Mouse (Mus musculus) midbrain, embryonic 11.5 days (tissue): ENCODE results near the gene Zmym5. TPM values are rescaled to one million over a fixed set of nuclear protein-coding genes. Genes with fewer than 3 reads are reported as not detected.
"Not testable (repeated sequence)": the region's sequence is repeated elsewhere in the genome, so short reads cannot be mapped to it uniquely, and the experiment has no call there.

Experiments
- ATAC-seq: fragments of 200-750 bp; cut with Nextera tagmentation; 2 replicates; pipeline ENCODE4 v1.8.0; 2017; ENCODE audit warnings: moderate TSS enrichment, moderate library complexity; ENCODE audit not compliant: low FRiP score
- DNase-seq: peaks from one replicate; pipeline ENCODE4 v3.0.0; 2015; ENCODE audit warnings: low spot score; ENCODE audit errors: missing footprints
- H3K27ac ChIP-seq: fragments of 300-500 bp; sonication (generic); 2 replicates; pipeline ENCODE4 v1.5.1; 2014; ENCODE audit warnings: low read depth, low read length
- H3K27me3 ChIP-seq: fragments of 300-500 bp; sonication (generic); 2 replicates; pipeline ENCODE4 v1.6.1; 2014; ENCODE audit warnings: mild to moderate bottlenecking, low read length, moderate library complexity, mixed read lengths; ENCODE audit not compliant: control insufficient read depth, insufficient read depth
- H3K36me3 ChIP-seq: fragments of 300-500 bp; sonication (generic); 2 replicates; pipeline ENCODE4 v1.6.1; 2014; ENCODE audit warnings: mild to moderate bottlenecking, low read length, moderate library complexity, mixed read lengths; ENCODE audit not compliant: control insufficient read depth, insufficient read depth
- H3K4me1 ChIP-seq: fragments of 300-500 bp; sonication (generic); 2 replicates; pipeline ENCODE4 v1.6.1; 2014; ENCODE audit warnings: low read length; ENCODE audit not compliant: control insufficient read depth, insufficient read depth
- H3K4me2 ChIP-seq: fragments of 300-500 bp; sonication (generic); 2 replicates; pipeline ENCODE4 v1.6.1; 2014; ENCODE audit warnings: mild to moderate bottlenecking, moderate library complexity
- H3K4me3 ChIP-seq: fragments of 300-500 bp; sonication (generic); 2 replicates; pipeline ENCODE4 v1.5.1; 2014; ENCODE audit warnings: low read depth, low read length
- H3K9ac ChIP-seq: fragments of 300-500 bp; sonication (generic); 2 replicates; pipeline ENCODE4 v1.6.1; 2014; ENCODE audit warnings: low read length
- H3K9me3 ChIP-seq: fragments of 300-500 bp; sonication (generic); 2 replicates; pipeline ENCODE4 v1.6.1; 2016; ENCODE audit warnings: low read length; ENCODE audit not compliant: control insufficient read depth
- WGBS: fragments of 180-500 bp; shearing (Covaris S2); extraction: QIAGEN DNeasy Blood & Tissue Kit; methylation state at CpG from one replicate; pipeline ENCODE4 v1.1.7; 2014; 5-methylcytosine and 5-hydroxymethylcytosine counted together
- polyA plus RNA-seq: library from polyadenylated mRNA; unstranded; fragments of >200 nt; fragmentation: Nextera tagmentation; extraction: Ambion mirVana; gene quantifications from 2 replicates; pipeline ENCODE4 v1.2.1, GENCODE M21; 2014

The Zmym5 gene
- 23.5 and 27.7 TPM in 2 replicates for polyA plus RNA-seq

GRCm38 (mm10) chr14:56811701-56812339 is at the start of gene Zmym5:
Zmym5 (minus strand) TSS chr14:56811716.
- H3K4me1 ChIP-seq, H3K36me3 ChIP-seq, H3K9me3 ChIP-seq, H3K27me3 ChIP-seq: not testable (repeated sequence)
- peak; percentile 98 for ATAC-seq
- WGBS: 2% methylated on average over 34 of the region's 72 CpGs
- Histone ChIP-seq H3K4me3 (peak within 1 kb of the TSS; percentile 78), H3K4me2 (peak within 1 kb of the TSS; percentile 73), H3K9ac (peak within 1 kb of the TSS; percentile 81), H3K27ac (peak within 1 kb of the TSS; percentile 87)
- peak; percentile 98 for DNase-seq

GRCm38 (mm10) chr14:56849681-56850080 is 38.2 kb upstream of the Zmym5 start:
- H3K27ac ChIP-seq: no peak overlapping the region
- DNase-seq (no peak), ATAC-seq (no peak)
- H3K36me3 ChIP-seq: no peaks in the 10 kb centered on the region
- H3K4me1 ChIP-seq: no peaks in the 10 kb centered on the region
- H3K9ac ChIP-seq: no peak overlapping the region
- H3K4me3 ChIP-seq: no peak overlapping the region
- no peaks in the 10 kb centered on the region; the same call in 1 of the 2 replicates for H3K9me3 ChIP-seq
- H3K4me2 ChIP-seq: no peak overlapping the region
- no peaks in the 10 kb centered on the region for H3K27me3 ChIP-seq
- WGBS: 60% methylated on average over 2 of the region's 2 CpGs

DNA sequence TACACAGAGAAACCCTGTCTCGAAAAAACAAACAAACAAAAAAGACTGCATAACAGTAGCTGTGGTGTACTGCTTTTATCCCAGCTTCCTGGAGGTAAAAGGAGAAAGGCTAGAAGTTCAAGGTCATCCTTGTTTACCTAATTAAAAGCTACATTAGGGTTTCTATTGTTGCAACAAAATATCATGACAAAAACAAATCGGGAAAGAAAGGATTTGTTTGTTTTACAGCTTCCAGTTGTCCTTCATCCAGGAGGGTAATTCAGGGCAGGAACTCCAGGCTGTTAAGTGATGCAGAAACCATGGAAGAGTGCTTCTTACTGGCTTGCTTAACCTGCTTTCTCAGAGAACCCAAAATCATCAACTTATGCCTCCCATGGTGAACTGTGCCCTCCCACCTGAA is 36.8 kb upstream of the Zmym5 start:
- Histone ChIP-seq H3K4me1 (no peaks in the 10 kb centered on the region), H3K9ac (no peak overlapping the region), H3K4me2 (no peak overlapping the region), H3K4me3 (no peak overlapping the region), H3K9me3 (no peaks in the 10 kb centered on the region; the same call in 1 of the 2 replicates), H3K27me3 (no peaks in the 10 kb centered on the region), H3K27ac (no peak overlapping the region), H3K36me3 (no peaks in the 10 kb centered on the region)
- DNase-seq (no peak), ATAC-seq (no peak)
- WGBS: 77% methylated on average over 2 of the region's 2 CpGs

GRCm38 (mm10) chr14:56844507-56844906 is 33.0 kb upstream of the Zmym5 start:
- ATAC-seq: peak; percentile 52; the same call in 1 of the 2 replicates
- Histone ChIP-seq H3K4me2 (no peak overlapping the region), H3K9me3 (no peaks in the 10 kb centered on the region), H3K4me3 (no peak overlapping the region), H3K36me3 (no peaks in the 10 kb centered on the region), H3K4me1 (no peaks in the 10 kb centered on the region), H3K9ac (no peak overlapping the region), H3K27ac (no peak overlapping the region), H3K27me3 (no peaks in the 10 kb centered on the region)
- peak; percentile 86 for DNase-seq
- WGBS: 9% methylated on average over 2 of the region's 2 CpGs

DNA sequence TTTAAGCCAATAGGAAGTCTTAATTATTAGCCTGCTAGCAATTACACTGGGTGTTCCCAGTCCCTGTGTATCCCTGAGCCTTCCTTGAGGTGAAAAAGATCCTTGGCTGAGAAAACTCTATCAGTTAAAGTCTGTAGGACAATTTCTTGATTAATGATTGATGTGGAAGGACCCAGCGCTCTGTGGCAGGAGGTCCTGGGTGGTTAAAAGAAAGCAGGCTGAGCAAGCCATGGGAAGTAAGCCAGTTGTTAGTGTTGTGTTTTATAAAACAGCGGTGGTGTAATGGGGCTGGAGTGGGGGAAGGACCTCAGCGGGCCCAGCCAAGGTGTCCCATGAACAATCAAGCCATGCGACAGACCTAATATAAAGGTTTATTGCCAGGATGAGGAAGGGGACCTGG is 32.5 kb upstream of the Zmym5 start:
- Histone ChIP-seq H3K27ac (no peak overlapping the region), H3K27me3 (no peaks in the 10 kb centered on the region), H3K4me2 (no peak overlapping the region), H3K9ac (no peak overlapping the region), H3K4me3 (no peak overlapping the region), H3K4me1 (no peaks in the 10 kb centered on the region), H3K9me3 (no peaks in the 10 kb centered on the region), H3K36me3 (no peaks in the 10 kb centered on the region)
- ATAC-seq: no peak
- WGBS: 75% methylated on average over 4 of the region's 4 CpGs
- DNase-seq: no peak

DNA sequence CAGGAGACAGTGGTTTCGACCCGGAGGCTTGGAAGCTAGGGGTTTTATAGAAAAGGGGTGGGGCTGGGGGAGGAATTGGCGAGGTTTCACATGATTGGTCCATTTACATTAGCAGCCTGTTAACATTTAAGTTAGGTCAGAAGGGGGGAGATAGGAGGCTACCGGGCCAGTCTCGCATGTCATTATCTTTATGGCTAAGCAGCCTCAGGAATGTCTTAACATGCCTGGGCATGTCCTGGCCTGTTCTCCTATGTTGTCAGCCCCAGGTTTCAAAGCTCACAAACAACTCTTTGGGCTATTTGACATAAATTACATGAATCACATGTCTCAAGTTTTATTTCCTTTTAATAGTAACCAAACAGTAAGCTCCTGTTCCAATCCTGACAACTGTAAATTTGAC is 23.1 kb upstream of the Zmym5 start:
- not testable (repeated sequence) for H3K9me3 ChIP-seq, ATAC-seq, DNase-seq, H3K27me3 ChIP-seq, H3K9ac ChIP-seq, H3K36me3 ChIP-seq, H3K4me3 ChIP-seq, H3K27ac ChIP-seq, H3K4me2 ChIP-seq, H3K4me1 ChIP-seq
- 85% methylated on average over 5 of the region's 5 CpGs for WGBS

GRCm38 (mm10) chr14:56833211-56833610 is 21.7 kb upstream of the Zmym5 start:
- not testable (repeated sequence) for DNase-seq, H3K4me3 ChIP-seq, H3K9me3 ChIP-seq, H3K27me3 ChIP-seq, ATAC-seq, H3K4me1 ChIP-seq, H3K36me3 ChIP-seq, H3K4me2 ChIP-seq, H3K27ac ChIP-seq, H3K9ac ChIP-seq
- WGBS: 84% methylated on average over 10 of the region's 10 CpGs

- Histone ChIP-seq H3K27me3 (no peaks in the 10 kb centered on the region), H3K4me2 (no peak overlapping the region), H3K9ac (no peak overlapping the region), H3K27ac (no peak overlapping the region), H3K4me3 (no peak overlapping the region), H3K36me3 (no peaks in the 10 kb centered on the region), H3K4me1 (no peaks in the 10 kb centered on the region), H3K9me3 (no peaks in the 10 kb centered on the region)
- WGBS: 64% methylated on average over 1 of the region's 1 CpGs
- no peak for ATAC-seq
- DNase-seq: peak; percentile 6
These were observed 21.1 kb upstream of the Zmym5 start for GRCm38 (mm10) chr14:56832563-56833113.

GRCm38 (mm10) chr14:56832147-56832546 is 20.6 kb upstream of the Zmym5 start:
- H3K4me2 ChIP-seq: no peak overlapping the region
- ATAC-seq: no peak
- DNase-seq: no peak
- no peaks in the 10 kb centered on the region for H3K27me3 ChIP-seq
- H3K4me1 ChIP-seq: no peaks in the 10 kb centered on the region
- H3K36me3 ChIP-seq: no peaks in the 10 kb centered on the region
- H3K9ac ChIP-seq: no peak overlapping the region
- H3K27ac ChIP-seq: no peak overlapping the region
- 94% methylated on average over 3 of the region's 3 CpGs for WGBS
- no peaks in the 10 kb centered on the region for H3K9me3 ChIP-seq
- H3K4me3 ChIP-seq: no peak overlapping the region
